8 mouse cellular contexts compared by ENCODE assay signal in the genomic region with DNA sequence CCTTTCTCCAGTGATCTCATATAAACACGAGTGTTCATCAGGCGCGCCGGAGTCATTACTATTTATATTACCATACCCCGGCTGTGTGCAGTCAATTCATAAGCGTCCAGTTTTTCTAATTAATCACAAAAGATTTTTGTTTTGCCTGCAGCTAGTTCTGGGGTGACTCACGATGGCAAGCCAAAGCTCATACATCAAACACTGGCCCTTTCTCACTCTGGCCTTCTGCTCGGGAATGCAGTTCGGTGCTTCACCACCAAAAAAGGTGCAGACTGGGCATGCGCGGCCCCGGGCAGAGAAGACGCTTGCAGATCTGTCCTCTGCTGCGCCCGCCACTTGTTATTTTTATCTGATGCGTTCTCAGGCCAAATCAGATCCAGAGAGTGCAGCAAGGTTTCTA.
DNase-seq lines count a peak whose midpoint lies in the region; ATAC-seq and TF ChIP-seq lines count a peak whose summit lies in the region.

No protein-coding gene starts in this region.

- H3K9me3 ChIP-seq in embryonic facial prominence, embryonic 12.5 days: no peaks in the 10 kb centered on the region
- no peaks in the 10 kb centered on the region for H3K9me3 ChIP-seq in heart, postnatal 0 days (replicated peaks; ENCODE audit: control insufficient read depth, low read length)
- H3K9me3 ChIP-seq in lung, postnatal 0 days (ENCODE audit: low read length): no peaks in the 10 kb centered on the region
- H3K9me3 ChIP-seq in liver, embryonic 12.5 days (replicated peaks): no peaks in the 10 kb centered on the region

- peak; percentile 18 to 22 for DNase-seq in heart, adult 2 months
- DNase-seq in heart, adult 9 months (ENCODE audit: low spot score in 2 of 2): no peak
- DNase-seq in heart, postnatal 0 days (ENCODE audit: low spot score): peak; percentile 51
- peak; percentile 88 for DNase-seq in layer of hippocampus, adult 11-12 months (ENCODE audit: low spot score)
- peak; percentile 50 for DNase-seq in lung, postnatal 0 days (ENCODE audit: low spot score)
- peak; percentile 90 to 91 for DNase-seq in right cerebral cortex, postnatal 10 days (ENCODE audit: low spot score in 2 of 2)

- H3K9ac ChIP-seq in heart, adult 2 months (ENCODE audit: low read depth, low read length): no peak overlapping the region
- H3K9ac ChIP-seq in embryonic facial prominence, embryonic 12.5 days: no peak overlapping the region
- no peak overlapping the region for H3K9ac ChIP-seq in heart, postnatal 0 days (replicated peaks; ENCODE audit: low read depth, low read length)
- H3K9ac ChIP-seq in lung, postnatal 0 days (replicated peaks; ENCODE audit: low read depth): no peak overlapping the region
- H3K9ac ChIP-seq in liver, embryonic 12.5 days: no peak overlapping the region

- peak overlapping the region; percentile 32 for H3K4me2 ChIP-seq in embryonic facial prominence, embryonic 12.5 days (replicated peaks)
- H3K4me2 ChIP-seq in heart, postnatal 0 days (ENCODE audit: low read depth, low read length): peak overlapping the region; percentile 39
- peak overlapping the region; percentile 11; the same call in 1 of the 2 replicates for H3K4me2 ChIP-seq in lung, postnatal 0 days (replicated peaks; ENCODE audit: low read depth, low read length)
- H3K4me2 ChIP-seq in liver, embryonic 12.5 days: no peak overlapping the region

- no peaks in the 10 kb centered on the region for H3K79me2 ChIP-seq in heart, adult 2 months (replicated peaks; ENCODE audit: control insufficient read depth, insufficient read depth, low read length)

- 55% methylated on average over 16 of the region's 16 CpGs for WGBS in heart, adult 2 months
- WGBS in embryonic facial prominence, embryonic 12.5 days: 30% methylated on average over 16 of the region's 16 CpGs
- 41% methylated on average over 16 of the region's 16 CpGs for WGBS in heart, postnatal 0 days
- 25% methylated on average over 16 of the region's 16 CpGs for WGBS in lung, postnatal 0 days
- 64% methylated on average over 16 of the region's 16 CpGs for WGBS in liver, embryonic 12.5 days (ENCODE audit: insufficient replicate concordance)

- H3K4me1 ChIP-seq in heart, adult 2 months (ENCODE audit: control insufficient read depth, insufficient read depth, low read length): no peaks in the 10 kb centered on the region
- H3K4me1 ChIP-seq in embryonic facial prominence, embryonic 12.5 days: peaks cover 14% of the 10 kb centered on the region; the same call in 1 of the 2 replicates
- H3K4me1 ChIP-seq in heart, postnatal 0 days (ENCODE audit: control insufficient read depth, insufficient read depth): no peaks in the 10 kb centered on the region
- H3K4me1 ChIP-seq in lung, postnatal 0 days (ENCODE audit: insufficient read depth, low read depth, low read length): no peaks in the 10 kb centered on the region
- H3K4me1 ChIP-seq in liver, embryonic 12.5 days: no peaks in the 10 kb centered on the region

- no peak for TF ChIP-seq EP300 in heart, adult 2 months (IDR thresholded peaks at IDR 0.05; ENCODE audit: insufficient read depth, low read depth, low read length)
- no peak for TF ChIP-seq EP300 in heart, postnatal 0 days (IDR thresholded peaks at IDR 0.05; ENCODE audit: low read depth)
- no peak for TF ChIP-seq EP300 in lung, postnatal 0 days (IDR thresholded peaks at IDR 0.05)

- TF ChIP-seq POLR2A in heart, adult 2 months (IDR thresholded peaks at IDR 0.05; ENCODE audit: insufficient read depth, low read depth, low read length): no peak

- TF ChIP-seq CTCF in heart, adult 2 months (IDR thresholded peaks at IDR 0.05): 0 out of 2 replicates have a peak, but pooled peaks have one; percentile 25
- no peak for TF ChIP-seq CTCF in heart, postnatal 0 days (IDR thresholded peaks at IDR 0.05; ENCODE audit: low read depth)
- TF ChIP-seq CTCF in lung, postnatal 0 days (IDR thresholded peaks at IDR 0.05): peak; percentile 29; the same call in 1 of the 2 replicates

- H3K27ac ChIP-seq in heart, adult 2 months: no peak overlapping the region
- no peak overlapping the region for H3K27ac ChIP-seq in embryonic facial prominence, embryonic 12.5 days
- no peak overlapping the region for H3K27ac ChIP-seq in heart, postnatal 0 days (ENCODE audit: low read depth)
- no peak overlapping the region for H3K27ac ChIP-seq in lung, postnatal 0 days (ENCODE audit: low read length)
- no peak overlapping the region for H3K27ac ChIP-seq in liver, embryonic 12.5 days

- ATAC-seq in embryonic facial prominence, embryonic 12.5 days (ENCODE audit: insufficient number of reproducible peaks, insufficient read depth, low FRiP score, low TSS enrichment): no peak
- ATAC-seq in heart, postnatal 0 days (ENCODE audit: insufficient read depth, low read depth): no peak
- ATAC-seq in lung, postnatal 0 days: peak; percentile 68
- no peak for ATAC-seq in liver, embryonic 12.5 days

- H3K36me3 ChIP-seq in heart, adult 2 months (ENCODE audit: control insufficient read depth, insufficient read depth, low read length): no peaks in the 10 kb centered on the region
- no peaks in the 10 kb centered on the region for H3K36me3 ChIP-seq in embryonic facial prominence, embryonic 12.5 days
- H3K36me3 ChIP-seq in heart, postnatal 0 days (replicated peaks; ENCODE audit: control insufficient read depth, insufficient read depth, low read length): no peaks in the 10 kb centered on the region
- H3K36me3 ChIP-seq in lung, postnatal 0 days (ENCODE audit: insufficient read depth, low read length): no peaks in the 10 kb centered on the region
- H3K36me3 ChIP-seq in liver, embryonic 12.5 days: no peaks in the 10 kb centered on the region

- no peak overlapping the region for H3K4me3 ChIP-seq in heart, adult 2 months
- H3K4me3 ChIP-seq in embryonic facial prominence, embryonic 12.5 days: 0 out of 2 replicates have a peak overlapping the region, but pooled peaks have one; percentile 7
- no peak overlapping the region for H3K4me3 ChIP-seq in heart, postnatal 0 days (ENCODE audit: low read depth, low read length)
- no peak overlapping the region for H3K4me3 ChIP-seq in lung, postnatal 0 days (ENCODE audit: low read depth, low read length)
- H3K4me3 ChIP-seq in liver, embryonic 12.5 days: no peak overlapping the region

- no peaks in the 10 kb centered on the region for H3K27me3 ChIP-seq in heart, adult 2 months (ENCODE audit: control insufficient read depth, insufficient read depth, low read length)
- H3K27me3 ChIP-seq in embryonic facial prominence, embryonic 12.5 days: 0 out of 2 replicates have a peak, but pooled peaks cover 6% of the 10 kb centered on the region
- no peaks in the 10 kb centered on the region for H3K27me3 ChIP-seq in heart, postnatal 0 days (ENCODE audit: control insufficient read depth, insufficient read depth, low read length)
- no peaks in the 10 kb centered on the region for H3K27me3 ChIP-seq in lung, postnatal 0 days (replicated peaks; ENCODE audit: insufficient read depth, low read length)
- H3K27me3 ChIP-seq in liver, embryonic 12.5 days (replicated peaks): no peaks in the 10 kb centered on the region

- intact Hi-C loops in heart, adult 2 months (cut with DNase I): no loop called here

Comparison
In these comparisons a context has a peak if more than half of its experiments do, and no peak if none do; other contexts are left out.
1. DNase-seq: peak in heart, adult 2 months (2 of 2), heart, postnatal 0 days (single experiment), layer of hippocampus, adult 11-12 months (single experiment), lung, postnatal 0 days (single experiment) and right cerebral cortex, postnatal 10 days (2 of 2); none in heart, adult 9 months (0 of 2).